Mouse (Mus musculus): ENCODE measurements around the gene Cbx2. TPM values are rescaled to one million over a fixed set of nuclear protein-coding genes. Genes with fewer than 3 reads are reported as not detected.

The Cbx2 gene
- total RNA-seq, 2 experiments from 2014 or later: 2.8 to 3.0 TPM

- ATAC-seq (replicated peaks; ENCODE audit: poor library complexity): no peak
Observed at GRCm38 (mm10) chr11:119014455-119014854, 8.3 kb upstream of the Cbx2 start.

GRCm38 (mm10) chr11:119017506-119017905 is 5.3 kb upstream of the Cbx2 start:
- no peak for ATAC-seq (replicated peaks; ENCODE audit: poor library complexity)

- no peak for ATAC-seq (replicated peaks; ENCODE audit: poor library complexity)
Observed at GRCm38 (mm10) chr11:119021180-119021579, 1.6 kb upstream of the Cbx2 start.

- no peak for ATAC-seq (replicated peaks; ENCODE audit: poor library complexity)
Observed at GRCm38 (mm10) chr11:119022068-119022894, 481 bp upstream of the Cbx2 start.

GRCm38 (mm10) chr11:119023616-119023980 is 836 bp downstream of the Cbx2 start:
- no peak for ATAC-seq (replicated peaks; ENCODE audit: poor library complexity)

- ATAC-seq (replicated peaks; ENCODE audit: poor library complexity): peak; percentile 33; the same call in 1 of the 2 replicates
Observed at GRCm38 (mm10) chr11:119024260-119024659, 1.5 kb downstream of the Cbx2 start.

GRCm38 (mm10) chr11:119026203-119026602 is 3.4 kb downstream of the Cbx2 start:
- no peak for ATAC-seq (replicated peaks; ENCODE audit: poor library complexity)

GRCm38 (mm10) chr11:119033874-119034558 is 11.3 kb downstream of the Cbx2 start:
- peak; percentile 83 for ATAC-seq (replicated peaks; ENCODE audit: poor library complexity)

- ATAC-seq (replicated peaks; ENCODE audit: poor library complexity): no peak
Observed at GRCm38 (mm10) chr11:119034635-119035034, 11.9 kb downstream of the Cbx2 start.

- no peak for ATAC-seq (replicated peaks; ENCODE audit: poor library complexity)
Observed at GRCm38 (mm10) chr11:119035094-119035685, 12.4 kb downstream of the Cbx2 start.

GRCm38 (mm10) chr11:119035686-119036165 is 13.0 kb downstream of the Cbx2 start:
- ATAC-seq (replicated peaks; ENCODE audit: poor library complexity): no peak

GRCm38 (mm10) chr11:119036447-119036846 is 13.7 kb downstream of the Cbx2 start:
- ATAC-seq (replicated peaks; ENCODE audit: poor library complexity): no peak

GRCm38 (mm10) chr11:119036934-119037779 is 14.4 kb downstream of the Cbx2 start:
- ATAC-seq (replicated peaks; ENCODE audit: poor library complexity): no peak

GRCm38 (mm10) chr11:119037780-119038401 is 15.1 kb downstream of the Cbx2 start:
- ATAC-seq (replicated peaks; ENCODE audit: poor library complexity): no peak

GRCm38 (mm10) chr11:119038744-119039484 is 16.2 kb downstream of the Cbx2 start:
- no peak for ATAC-seq (replicated peaks; ENCODE audit: poor library complexity)

GRCm38 (mm10) chr11:119039732-119040512 is 17.2 kb downstream of the Cbx2 start:
- ATAC-seq (replicated peaks; ENCODE audit: poor library complexity): 0 out of 2 replicates have a peak, but pooled peaks have one; percentile 9

- ATAC-seq (replicated peaks; ENCODE audit: poor library complexity): peak; percentile 90
Observed at GRCm38 (mm10) chr11:119040600-119041324, 18.0 kb downstream of the Cbx2 start, which contains the start of gene Cbx8. Gene Cbx8 (minus strand): TSS chr11:119040969.

- peak; percentile 1; the same call in 1 of the 2 replicates for ATAC-seq (replicated peaks; ENCODE audit: poor library complexity)
Observed at GRCm38 (mm10) chr11:119041325-119041716, 18.6 kb downstream of the Cbx2 start.
